Mouse (Mus musculus) liver, embryonic 14.5 days (tissue): Measurements from ENCODE around the gene Maml2. TPM values are rescaled to one million over a fixed set of nuclear protein-coding genes. Genes with fewer than 3 reads are reported as not detected.

Experiments
- ATAC-seq: fragments of 200-750 bp; cut with Nextera tagmentation; 2 replicates; pipeline ENCODE4 v1.8.0; 2017; ENCODE audit warnings: moderate number of reproducible peaks, mild to moderate bottlenecking, moderate library complexity; ENCODE audit not compliant: insufficient read depth
- DNase-seq, 3 experiments: peaks; one replicate each; pipeline ENCODE4 v3.0.0-alpha.2; 2012 to 2013; ENCODE audit warnings: low read depth in 3 of 3, low spot score in 3 of 3
- H3K27ac ChIP-seq: fragments of 300-500 bp; sonication (generic); 2 replicates; pipeline ENCODE4 v1.5.1; 2014; ENCODE audit warnings: moderate library complexity, mild to moderate bottlenecking, control low read depth, inconsistent platforms
- H3K27me3 ChIP-seq: fragments of 300-500 bp; sonication (generic); 2 replicates; pipeline ENCODE4 v1.6.1; 2014; ENCODE audit warnings: mild to moderate bottlenecking, low read length, moderate library complexity; ENCODE audit not compliant: control insufficient read depth, insufficient read depth
- H3K36me3 ChIP-seq: fragments of 300-500 bp; sonication (generic); replicated peaks from 2 replicates; pipeline ENCODE4 v1.6.1; 2014; ENCODE audit warnings: low read depth; ENCODE audit not compliant: control insufficient read depth, insufficient read depth
- H3K4me1 ChIP-seq, 2 experiments: fragments of 200-500 bp in 1 of 2; fragments of 300-500 bp in 1 of 2; sonication (generic) in 1 of 2; replicated peaks; 2 replicates each; pipeline ENCODE4 v1.6.1; 2012 to 2014; ENCODE audit warnings: antibody characterized with exemption in 1 of 2, inconsistent platforms in 1 of 2, low read length in 1 of 2; ENCODE audit not compliant: control insufficient read depth in 2 of 2, insufficient read depth in 2 of 2
- H3K4me2 ChIP-seq: fragments of 300-500 bp; sonication (generic); 2 replicates; pipeline ENCODE4 v1.6.1; 2014; ENCODE audit warnings: low read depth, mild to moderate bottlenecking, control low read depth, moderate library complexity
- H3K4me3 ChIP-seq, 2 experiments: fragments of 200-500 bp in 1 of 2; fragments of 300-500 bp in 1 of 2; sonication (generic) in 1 of 2; 2 replicates each; pipeline ENCODE4 v1.5.1; 2012 to 2014; ENCODE audit warnings: low read depth in 2 of 2, low read length in 2 of 2, mild to moderate bottlenecking in 2 of 2, control low read depth in 1 of 2, inconsistent platforms in 1 of 2, moderate library complexity in 1 of 2; ENCODE audit not compliant: insufficient read depth in 1 of 2
- H3K9ac ChIP-seq: fragments of 300-500 bp; sonication (generic); replicated peaks from 2 replicates; pipeline ENCODE4 v1.6.1; 2014; ENCODE audit warnings: mild to moderate bottlenecking, control low read depth, moderate library complexity
- H3K9me3 ChIP-seq: fragments of 300-500 bp; sonication (generic); 2 replicates; pipeline ENCODE4 v1.6.1; 2016; ENCODE audit warnings: low read length, mixed read lengths; ENCODE audit not compliant: control insufficient read depth
- CTCF ChIP-seq: IDR thresholded peaks from 2 replicates; pipeline ENCODE4 v1.5.1; 2016; ENCODE audit warnings: antibody characterized with exemption, low read depth, control low read depth
- EP300 ChIP-seq: IDR thresholded peaks from 2 replicates; pipeline ENCODE4 v1.6.1; 2016; ENCODE audit warnings: antibody characterized with exemption, low read depth
- WGBS: fragments of 180-500 bp; shearing (Covaris S2); extraction: QIAGEN DNeasy Blood & Tissue Kit; methylation state at CpG from one replicate; pipeline ENCODE4 v1.1.7; 2014; ENCODE audit not compliant: insufficient replicate concordance; 5-methylcytosine and 5-hydroxymethylcytosine counted together
- polyA plus RNA-seq, 2 experiments: library from polyadenylated mRNA; depleted of rRNA in 1 of 2; stranded (reverse) in 1 of 2; unstranded in 1 of 2; fragments of >200 nt; fragmentation: Nextera tagmentation in 1 of 2; extraction: Ambion mirVana in 1 of 2; gene quantifications; 2 replicates each; pipeline versions ENCODE4 v1.2.1 to v1.2.3; 2012 to 2014

Gene Maml2
- polyA plus RNA-seq, 2 experiments: 0.65 to 0.66 TPM

GRCm38 (mm10) chr9:13601729-13602128, 304.0 kb downstream of the Maml2 start:
- WGBS: 65% methylated on average over 3 of the region's 3 CpGs
- H3K27me3 ChIP-seq: no peaks in the 10 kb centered on the region
- no peak for DNase-seq
- H3K27ac ChIP-seq: no peak overlapping the region
- no peaks in the 10 kb centered on the region for H3K9me3 ChIP-seq
- H3K9ac ChIP-seq: no peak overlapping the region
- no peak for TF ChIP-seq CTCF
- no peak for TF ChIP-seq EP300
- ATAC-seq: no peak
- H3K36me3 ChIP-seq: no peaks in the 10 kb centered on the region
- peaks cover 0 to 9% of the 10 kb centered on the region in 2 experiments; a peak in 2 of 4 replicates for H3K4me1 ChIP-seq
- no peak overlapping the region for H3K4me3 ChIP-seq
- no peak overlapping the region for H3K4me2 ChIP-seq

GRCm38 (mm10) chr9:13603533-13604143, 305.9 kb downstream of the Maml2 start:
- 68% methylated on average over 8 of the region's 8 CpGs for WGBS
- peaks cover 0 to 4% of the 10 kb centered on the region in 2 experiments; a peak in 2 of 4 replicates for H3K4me1 ChIP-seq
- H3K9ac ChIP-seq: no peak overlapping the region
- no peaks in the 10 kb centered on the region for H3K9me3 ChIP-seq
- no peaks in the 10 kb centered on the region for H3K27me3 ChIP-seq
- DNase-seq (no peak), ATAC-seq (no peak)
- H3K4me3 ChIP-seq: no peak overlapping the region
- H3K27ac ChIP-seq: no peak overlapping the region
- H3K4me2 ChIP-seq: no peak overlapping the region
- TF ChIP-seq CTCF (no peak), EP300 (no peak)
- no peaks in the 10 kb centered on the region for H3K36me3 ChIP-seq

- no peak for DNase-seq
- Histone ChIP-seq H3K36me3 (no peaks in the 10 kb centered on the region), H3K4me3 (no peak overlapping the region), H3K9ac (no peak overlapping the region), H3K27ac (no peak overlapping the region), H3K4me1 (no peaks in the 10 kb centered on the region), H3K27me3 (no peaks in the 10 kb centered on the region), H3K9me3 (no peaks in the 10 kb centered on the region), H3K4me2 (no peak overlapping the region)
- WGBS: 51% methylated on average over 8 of the region's 8 CpGs
- TF ChIP-seq CTCF: no peak
- TF ChIP-seq EP300: no peak
- no peak for ATAC-seq
Observed at GRCm38 (mm10) chr9:13607609-13608185, 309.9 kb downstream of the Maml2 start.

GRCm38 (mm10) chr9:13608532-13609071, 310.8 kb downstream of the Maml2 start:
- Histone ChIP-seq H3K9me3 (no peaks in the 10 kb centered on the region), H3K4me3 (no peak overlapping the region), H3K36me3 (no peaks in the 10 kb centered on the region), H3K4me1 (no peaks in the 10 kb centered on the region), H3K27me3 (no peaks in the 10 kb centered on the region), H3K27ac (no peak overlapping the region), H3K9ac (no peak overlapping the region), H3K4me2 (no peak overlapping the region)
- no peak for TF ChIP-seq CTCF
- no peak for TF ChIP-seq EP300
- no peak for ATAC-seq
- DNase-seq: no peak
- WGBS: 27% methylated on average over 3 of the region's 3 CpGs

- no peak for DNase-seq
Observed at GRCm38 (mm10) chr9:13611561-13611960, 313.8 kb downstream of the Maml2 start.

More at GRCm38 (mm10) chr9:13611561-13611960, 313.8 kb downstream of the Maml2 start:
- WGBS: 63% methylated on average over 3 of the region's 3 CpGs
- Histone ChIP-seq H3K4me2 (no peak overlapping the region), H3K4me1 (no peaks in the 10 kb centered on the region), H3K27ac (no peak overlapping the region), H3K4me3 (no peak overlapping the region), H3K9me3 (no peaks in the 10 kb centered on the region), H3K27me3 (no peaks in the 10 kb centered on the region), H3K9ac (no peak overlapping the region), H3K36me3 (no peaks in the 10 kb centered on the region)
- no peak for TF ChIP-seq CTCF
- no peak for ATAC-seq
